Mouse (Mus musculus): ENCODE data around the gene Lama1. TPM values are rescaled to one million over a fixed set of nuclear protein-coding genes. Genes with fewer than 3 reads are reported as not detected.

Lama1 gene
- 0.93 TPM for polyA plus RNA-seq (2014; fragmentation: Illumina TruSeq; extraction: RNeasy Lipid Tissue Mini Kit (QIAGEN cat#74804); ENCODE audit: low read depth, low replicate concordance)

DNA sequence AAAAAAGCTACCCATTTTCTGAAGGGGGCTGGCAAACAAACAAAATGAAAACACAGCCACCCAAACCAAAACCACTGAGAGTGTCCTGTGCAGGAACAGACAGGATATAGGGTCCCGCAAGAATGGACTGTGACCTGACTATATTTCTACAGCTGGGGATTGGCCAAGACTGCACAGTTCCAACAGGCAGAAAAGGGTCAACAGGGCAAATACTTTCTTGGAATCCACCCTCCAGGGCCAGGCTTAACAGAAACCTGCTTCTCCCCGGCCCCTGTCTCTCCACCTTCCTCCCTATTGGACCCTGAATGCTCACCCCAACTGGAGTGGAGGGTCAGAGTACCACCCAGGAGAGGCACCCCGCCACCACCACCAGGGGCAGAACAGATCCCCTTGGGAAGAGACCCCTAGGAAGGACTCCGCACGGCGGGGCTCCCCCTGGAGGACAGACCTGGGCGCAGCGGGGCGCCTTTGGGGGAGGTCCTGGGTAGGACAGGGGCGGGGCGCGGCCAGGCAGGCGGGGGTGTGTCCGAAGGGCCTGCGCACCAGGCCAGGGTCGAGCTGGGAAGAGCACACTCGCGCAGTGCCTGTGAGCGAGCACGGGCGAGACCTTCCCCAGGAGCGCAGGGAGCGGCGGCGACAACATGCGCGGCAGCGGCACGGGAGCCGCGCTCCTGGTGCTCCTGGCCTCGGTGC lies at the start of gene Lama1:
Gene Lama1 (plus strand): TSS at position 566 of the 693 bp plus-strand sequence.

Other genes starting within 250 kb of the Lama1 start
- gene Lrrc30, start 64.5 kb upstream of the Lama1 start, polyA plus RNA-seq (2014; fragmentation: Illumina TruSeq; extraction: RNeasy Lipid Tissue Mini Kit (QIAGEN cat#74804); ENCODE audit: low read depth, low replicate concordance): 0.76 TPM